In genomic region chr15:96537272-96537671, GRCm38 (mm10) we compare ENCODE assay signal across 20 mouse cellular contexts.
"Had no signal": no experiment of that assay in that cellular context is flagged by ENCODE, and none has a peak within 500 bp of the region (broad histone marks: within the 10 kb centered on the region; RNA-seq: fewer than 3 reads in every experiment).

No protein-coding gene starts in this region.

- H3K27me3 ChIP-seq: liver, embryonic 13.5 days; liver, embryonic 15.5 days; midbrain, embryonic 13.5 days; midbrain, embryonic 15.5 days; neural tube, embryonic 12.5 days had no signal

- H3K36me3 ChIP-seq: liver, embryonic 13.5 days; liver, embryonic 15.5 days; midbrain, embryonic 13.5 days; midbrain, embryonic 15.5 days; neural tube, embryonic 12.5 days had no signal

- H3K27ac ChIP-seq: liver, embryonic 13.5 days; liver, embryonic 15.5 days; macrophage; midbrain, embryonic 13.5 days; midbrain, embryonic 15.5 days; neural tube, embryonic 12.5 days had no signal

- H3K4me1 ChIP-seq: liver, embryonic 13.5 days; liver, embryonic 15.5 days; midbrain, embryonic 15.5 days; neural tube, embryonic 12.5 days had no signal

- H3K4me2 ChIP-seq: liver, embryonic 13.5 days; liver, embryonic 15.5 days; lung, embryonic 14.5 days; midbrain, embryonic 11.5 days; midbrain, embryonic 13.5 days; midbrain, embryonic 15.5 days; neural tube, embryonic 12.5 days had no signal

- DNase-seq: liver, embryonic 13.5 days; liver, postnatal 0 days; lung, embryonic 14.5 days; lung, postnatal 14 days; lung, postnatal 36 days; retina, postnatal 1 day; right cerebral cortex, adult 18-20 months; right cerebral cortex, postnatal 25 days; right cerebral cortex, postnatal 4 days; spleen, adult 18-20 months; thymus, adult 2 months; thymus, postnatal 25 days; thymus, postnatal 4 days had no signal

- H3K4me3 ChIP-seq: liver, embryonic 13.5 days; liver, embryonic 15.5 days; megakaryocyte, embryonic 14.5 days; midbrain, embryonic 13.5 days; midbrain, embryonic 15.5 days; neural tube, embryonic 12.5 days had no signal

- H3K9ac ChIP-seq: liver, embryonic 13.5 days; liver, embryonic 15.5 days; liver, postnatal 0 days; lung, embryonic 14.5 days; midbrain, embryonic 13.5 days; midbrain, embryonic 15.5 days; neural tube, embryonic 12.5 days had no signal

- ATAC-seq: liver, postnatal 0 days; midbrain, embryonic 13.5 days; midbrain, embryonic 15.5 days had no signal

- H3K9me3 ChIP-seq: liver, embryonic 13.5 days; liver, embryonic 15.5 days; midbrain, embryonic 13.5 days; midbrain, embryonic 15.5 days; neural tube, embryonic 12.5 days had no signal
